Mouse (Mus musculus): Measurements from ENCODE around the gene Malsu1.

DNA sequence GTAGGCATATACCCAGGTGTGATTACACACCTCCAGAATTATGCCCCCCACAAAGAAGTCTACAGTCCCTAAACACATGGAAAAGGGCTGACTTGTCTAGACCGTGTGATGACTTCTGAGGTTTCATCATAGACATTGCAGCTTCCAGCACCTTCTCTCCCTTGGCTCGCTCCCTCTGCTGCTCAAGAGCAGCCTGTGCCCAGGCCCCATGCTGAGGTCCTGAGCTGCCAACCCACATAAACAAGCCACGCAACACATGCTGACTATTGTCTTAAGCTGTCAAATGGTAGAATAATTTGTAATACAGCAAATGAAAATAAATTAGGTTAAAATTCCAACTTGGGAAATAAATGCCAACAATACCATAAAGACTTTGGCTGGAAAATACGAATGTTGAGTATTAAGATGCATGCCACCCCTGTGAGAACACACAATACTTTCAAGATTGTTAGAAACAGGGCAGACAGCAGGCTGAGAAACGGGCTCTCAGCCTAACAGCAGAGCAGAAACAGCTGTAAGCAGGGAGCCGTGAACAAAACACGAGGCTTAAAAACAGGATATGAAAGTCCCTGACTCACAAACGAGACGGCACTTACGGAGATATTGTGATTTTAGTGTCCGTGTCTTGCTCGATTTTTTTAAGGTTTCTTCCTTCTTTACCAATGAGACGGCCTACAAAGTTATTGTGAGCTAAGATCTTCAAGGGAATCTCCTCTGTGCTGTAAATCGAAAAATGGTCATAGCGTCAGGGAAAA lies 33.3 kb downstream of the Malsu1 start:
- TF ChIP-seq POLR2A (IDR thresholded peaks at IDR 0.05; ENCODE audit: borderline replicate concordance, low read depth, low read length) (no peak), CTCF (IDR thresholded peaks at IDR 0.05; ENCODE audit: low read depth, low read length) (no peak)
